Mouse (Mus musculus) testis, adult 2 months (tissue): ENCODE data around the gene Tepsin.

Experiments
- CTCF ChIP-seq: fragments of 200-500 bp; IDR thresholded peaks from 2 replicates; pipeline ENCODE4 v1.5.1; 2012; ENCODE audit warnings: low read depth, mild to moderate bottlenecking, inconsistent platforms, low read length, moderate library complexity; ENCODE audit not compliant: control insufficient read depth, insufficient read depth, insufficient replicate concordance
- POLR2A ChIP-seq: fragments of 200-500 bp; IDR thresholded peaks from 2 replicates; pipeline ENCODE4 v1.6.1; 2012; ENCODE audit warnings: low read depth, mild to moderate bottlenecking, inconsistent platforms, low read length, moderate library complexity; ENCODE audit not compliant: control insufficient read depth

DNA sequence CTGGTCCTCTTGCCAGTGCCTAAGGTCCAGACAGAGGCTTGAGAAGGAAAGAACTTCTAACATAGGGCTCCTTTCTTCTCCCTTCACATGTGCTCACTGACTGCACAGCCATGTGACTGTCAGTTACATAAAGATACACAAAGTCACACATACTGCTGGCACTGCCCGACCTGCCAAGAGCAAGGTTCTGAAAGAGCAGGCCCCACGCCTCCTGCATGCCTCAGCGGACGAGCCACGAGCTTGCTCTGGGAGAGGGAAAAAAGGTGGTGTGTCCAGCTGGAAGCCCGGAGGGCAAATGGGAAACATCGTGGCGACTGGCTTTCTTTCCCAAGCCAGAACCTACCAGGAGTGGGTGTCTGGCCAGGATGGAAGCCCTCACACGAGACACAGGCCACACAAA is 9.3 kb upstream of the Tepsin start:
- no peak for TF ChIP-seq CTCF
- no peak for TF ChIP-seq POLR2A
